Mouse (Mus musculus) intestine, embryonic 14.5 days (tissue): ENCODE measurements at regions not wholly inside any gene's neighbourhood (a gene's known extent, or its start where the extent isn't known, plus 50 kb on each side); places are given as distances from the start of the nearest gene placed in this dataset.

ENCODE experiments used
- ATAC-seq: fragments of 200-750 bp; cut with Nextera tagmentation; replicated peaks from 2 replicates; pipeline ENCODE4 v1.8.0; 2017; ENCODE audit warnings: low read depth, moderate number of reproducible peaks, moderate TSS enrichment, moderate library complexity; ENCODE audit not compliant: low FRiP score, low TSS enrichment
- DNase-seq: peaks from one replicate; pipeline ENCODE4 v3.0.0-alpha.2; 2018; ENCODE audit warnings: low spot score
- H3K27ac ChIP-seq: fragments of 300-500 bp; sonication (generic); 2 replicates; pipeline ENCODE4 v1.5.1; 2014; ENCODE audit warnings: low read depth, mild to moderate bottlenecking, control low read depth
- H3K27me3 ChIP-seq: fragments of 300-500 bp; sonication (generic); replicated peaks from 2 replicates; pipeline ENCODE4 v1.6.1; 2014; ENCODE audit warnings: low read length, control low read depth; ENCODE audit not compliant: control insufficient read depth, insufficient read depth
- H3K36me3 ChIP-seq: fragments of 300-500 bp; sonication (generic); 2 replicates; pipeline ENCODE4 v1.6.1; 2014; ENCODE audit warnings: low read length, control low read depth; ENCODE audit not compliant: control insufficient read depth, insufficient read depth
- H3K4me1 ChIP-seq: fragments of 300-500 bp; sonication (generic); replicated peaks from 2 replicates; pipeline ENCODE4 v1.6.1; 2014; ENCODE audit warnings: low read length, control low read depth, mixed read lengths; ENCODE audit not compliant: control insufficient read depth, insufficient read depth
- H3K4me2 ChIP-seq: fragments of 300-500 bp; sonication (generic); 2 replicates; pipeline ENCODE4 v1.6.1; 2014; ENCODE audit warnings: low read length
- H3K4me3 ChIP-seq: fragments of 300-500 bp; sonication (generic); 2 replicates; pipeline ENCODE4 v1.5.1; 2014; ENCODE audit warnings: low read depth, low read length, control low read depth, mixed read lengths
- H3K9ac ChIP-seq: fragments of 300-500 bp; sonication (generic); 2 replicates; pipeline ENCODE4 v1.6.1; 2014; ENCODE audit warnings: mild to moderate bottlenecking, low read length
- H3K9me3 ChIP-seq: fragments of 300-500 bp; sonication (generic); 2 replicates; pipeline ENCODE4 v1.6.1; 2016; ENCODE audit warnings: low read length, control low read depth; ENCODE audit not compliant: control insufficient read depth
- WGBS: fragments of 180-500 bp; shearing (Covaris S2); extraction: QIAGEN DNeasy Blood & Tissue Kit; methylation state at CpG from one replicate; pipeline ENCODE4 v1.1.7; 2014; 5-methylcytosine and 5-hydroxymethylcytosine counted together

GRCm38 (mm10) chr17:50438960-50439359, 70.2 kb upstream of the Plcl2 start:
- H3K27ac ChIP-seq = no peak overlapping the region
- no peaks in the 10 kb centered on the region for H3K9me3 ChIP-seq
- H3K4me1 ChIP-seq = no peaks in the 10 kb centered on the region
- no peaks in the 10 kb centered on the region for H3K36me3 ChIP-seq
- WGBS = 65% methylated on average over 5 of the region's 5 CpGs
- DNase-seq = no peak
- H3K9ac ChIP-seq = no peak overlapping the region
- H3K4me2 ChIP-seq = no peak overlapping the region
- no peak for ATAC-seq
- no peak overlapping the region for H3K4me3 ChIP-seq
- no peaks in the 10 kb centered on the region for H3K27me3 ChIP-seq

GRCm38 (mm10) chr17:50439365-50439764, 69.8 kb upstream of the Plcl2 start:
- H3K4me3 ChIP-seq = no peak overlapping the region
- no peaks in the 10 kb centered on the region for H3K27me3 ChIP-seq
- no peak for ATAC-seq
- DNase-seq = no peak
- H3K9me3 ChIP-seq = no peaks in the 10 kb centered on the region
- no peak overlapping the region for H3K27ac ChIP-seq
- WGBS = 74% methylated on average over 3 of the region's 3 CpGs
- H3K4me1 ChIP-seq = no peaks in the 10 kb centered on the region
- no peaks in the 10 kb centered on the region for H3K36me3 ChIP-seq
- H3K4me2 ChIP-seq = no peak overlapping the region
- no peak overlapping the region for H3K9ac ChIP-seq

GRCm38 (mm10) chr17:50442062-50442461, 67.1 kb upstream of the Plcl2 start:
- no peaks in the 10 kb centered on the region for H3K9me3 ChIP-seq
- no peak overlapping the region for H3K4me2 ChIP-seq
- H3K4me3 ChIP-seq = no peak overlapping the region
- no peak overlapping the region for H3K27ac ChIP-seq
- no peaks in the 10 kb centered on the region for H3K4me1 ChIP-seq
- no peak overlapping the region for H3K9ac ChIP-seq
- 80% methylated on average over 5 of the region's 5 CpGs for WGBS
- H3K36me3 ChIP-seq = no peaks in the 10 kb centered on the region
- no peaks in the 10 kb centered on the region for H3K27me3 ChIP-seq
- DNase-seq (no peak), ATAC-seq (no peak)

GRCm38 (mm10) chr17:50442905-50443304, 66.3 kb upstream of the Plcl2 start:
- Histone ChIP-seq H3K4me1 (no peaks in the 10 kb centered on the region), H3K27ac (no peak overlapping the region), H3K4me2 (no peak overlapping the region), H3K4me3 (no peak overlapping the region), H3K9ac (no peak overlapping the region), H3K27me3 (no peaks in the 10 kb centered on the region), H3K9me3 (no peaks in the 10 kb centered on the region), H3K36me3 (no peaks in the 10 kb centered on the region)
- ATAC-seq (no peak), DNase-seq (no peak)
- 91% methylated on average over 6 of the region's 6 CpGs for WGBS

- no peaks in the 10 kb centered on the region for H3K36me3 ChIP-seq
- H3K9ac ChIP-seq = no peak overlapping the region
- no peak overlapping the region for H3K4me3 ChIP-seq
- no peaks in the 10 kb centered on the region for H3K27me3 ChIP-seq
- DNase-seq (no peak), ATAC-seq (no peak)
- no peaks in the 10 kb centered on the region for H3K9me3 ChIP-seq
- H3K27ac ChIP-seq = no peak overlapping the region
- H3K4me2 ChIP-seq = no peak overlapping the region
- WGBS = 76% methylated on average over 6 of the region's 6 CpGs
- H3K4me1 ChIP-seq = no peaks in the 10 kb centered on the region
Observed at GRCm38 (mm10) chr17:50443376-50444022, 65.7 kb upstream of the Plcl2 start.

GRCm38 (mm10) chr17:50444023-50444389, 65.2 kb upstream of the Plcl2 start:
- no peaks in the 10 kb centered on the region for H3K27me3 ChIP-seq
- no peak overlapping the region for H3K4me3 ChIP-seq
- no peak overlapping the region for H3K27ac ChIP-seq
- no peaks in the 10 kb centered on the region for H3K36me3 ChIP-seq
- DNase-seq = no peak
- no peaks in the 10 kb centered on the region for H3K4me1 ChIP-seq
- 56% methylated on average over 1 of the region's 1 CpGs for WGBS
- no peak overlapping the region for H3K4me2 ChIP-seq
- H3K9ac ChIP-seq = no peak overlapping the region
- ATAC-seq = no peak; the same call in 1 of the 2 replicates
- H3K9me3 ChIP-seq = no peaks in the 10 kb centered on the region

GRCm38 (mm10) chr17:50448693-50449092, 60.5 kb upstream of the Plcl2 start:
- H3K27ac ChIP-seq = no peak overlapping the region
- no peaks in the 10 kb centered on the region for H3K4me1 ChIP-seq
- no peaks in the 10 kb centered on the region for H3K9me3 ChIP-seq
- ATAC-seq (no peak), DNase-seq (no peak)
- no peak overlapping the region for H3K4me3 ChIP-seq
- WGBS = 67% methylated on average over 6 of the region's 6 CpGs
- no peaks in the 10 kb centered on the region for H3K36me3 ChIP-seq
- H3K4me2 ChIP-seq = no peak overlapping the region
- no peak overlapping the region for H3K9ac ChIP-seq
- H3K27me3 ChIP-seq = no peaks in the 10 kb centered on the region

GRCm38 (mm10) chr17:50451606-50452005, 57.6 kb upstream of the Plcl2 start:
- DNase-seq (no peak), ATAC-seq (no peak)
- Histone ChIP-seq H3K27ac (no peak overlapping the region), H3K9me3 (no peaks in the 10 kb centered on the region), H3K4me2 (no peak overlapping the region), H3K4me3 (no peak overlapping the region), H3K27me3 (no peaks in the 10 kb centered on the region), H3K36me3 (no peaks in the 10 kb centered on the region), H3K4me1 (no peaks in the 10 kb centered on the region), H3K9ac (no peak overlapping the region)
- WGBS = 88% methylated on average over 3 of the region's 3 CpGs

GRCm38 (mm10) chr17:50453524-50453923, 55.7 kb upstream of the Plcl2 start:
- Histone ChIP-seq H3K27me3 (no peaks in the 10 kb centered on the region), H3K9ac (no peak overlapping the region), H3K4me2 (no peak overlapping the region), H3K4me3 (no peak overlapping the region), H3K36me3 (no peaks in the 10 kb centered on the region), H3K9me3 (no peaks in the 10 kb centered on the region), H3K4me1 (no peaks in the 10 kb centered on the region), H3K27ac (no peak overlapping the region)
- DNase-seq (no peak), ATAC-seq (no peak)
